Mouse (Mus musculus): Measurements from ENCODE around the gene Taldo1.
"Not testable (repeated sequence)": the region's sequence is repeated elsewhere in the genome, so short reads cannot be mapped to it uniquely, and the experiment has no call there.

The Taldo1 gene

GRCm38 (mm10) chr7:141387807-141388486, 4.1 kb upstream of the Taldo1 start:
- no peak for DNase-seq (ENCODE audit: low spot score in 2 of 2)

GRCm38 (mm10) chr7:141388487-141389109, 3.4 kb upstream of the Taldo1 start:
- no peak for DNase-seq (ENCODE audit: low spot score in 2 of 2)

GRCm38 (mm10) chr7:141390326-141391259, 1.4 kb upstream of the Taldo1 start:
- DNase-seq (ENCODE audit: low spot score in 2 of 2), result no peak

- DNase-seq (ENCODE audit: low spot score in 2 of 2), result no peak
Observed at GRCm38 (mm10) chr7:141392552-141393222, 688 bp downstream of the Taldo1 start.

- DNase-seq (ENCODE audit: low spot score in 2 of 2), result peak in 1 of 2 experiments; percentile 34
Observed at GRCm38 (mm10) chr7:141394158-141394557, 2.2 kb downstream of the Taldo1 start.

- DNase-seq (ENCODE audit: low spot score in 2 of 2), result peak in 1 of 2 experiments; percentile 61
Observed at GRCm38 (mm10) chr7:141394771-141395170, 2.8 kb downstream of the Taldo1 start.

- DNase-seq (ENCODE audit: low spot score in 2 of 2), result no peak
Observed at GRCm38 (mm10) chr7:141395348-141395747, 3.3 kb downstream of the Taldo1 start.

GRCm38 (mm10) chr7:141403305-141403704, 11.3 kb downstream of the Taldo1 start:
- DNase-seq (ENCODE audit: low spot score in 2 of 2), result peak in 1 of 2 experiments; percentile 51

- DNase-seq (ENCODE audit: low spot score in 2 of 2), result no peak
Observed at GRCm38 (mm10) chr7:141405466-141405865, 13.5 kb downstream of the Taldo1 start.

- not testable (repeated sequence) for DNase-seq (ENCODE audit: low spot score in 2 of 2)
Observed at GRCm38 (mm10) chr7:141407670-141408069, 15.7 kb downstream of the Taldo1 start.

GRCm38 (mm10) chr7:141408833-141409232, 16.8 kb downstream of the Taldo1 start:
- peak; percentile 86 to 87 for DNase-seq (ENCODE audit: low spot score in 2 of 2)

GRCm38 (mm10) chr7:141410631-141411030, 18.6 kb downstream of the Taldo1 start:
- DNase-seq (ENCODE audit: low spot score in 2 of 2), result no peak

- no peak for DNase-seq (ENCODE audit: low spot score in 2 of 2)
Observed at GRCm38 (mm10) chr7:141411667-141412066, 19.7 kb downstream of the Taldo1 start.

- no peak for DNase-seq (ENCODE audit: low spot score in 2 of 2)
Observed at GRCm38 (mm10) chr7:141413331-141413730, 21.3 kb downstream of the Taldo1 start.

GRCm38 (mm10) chr7:141413809-141414584, 22.0 kb downstream of the Taldo1 start, which contains the start of gene Gatd1:
Gene Gatd1, minus strand, starts transcription at chr7:141414136.
- DNase-seq (ENCODE audit: low spot score in 2 of 2), result peak; percentile 98 to 100

GRCm38 (mm10) chr7:141416144-141416841, 24.3 kb downstream of the Taldo1 start:
- DNase-seq (ENCODE audit: low spot score in 2 of 2), result no peak

GRCm38 (mm10) chr7:141417731-141418681, 26.0 kb downstream of the Taldo1 start:
- DNase-seq (ENCODE audit: low spot score in 2 of 2), result no peak

- DNase-seq (ENCODE audit: low spot score in 2 of 2), result no peak
Observed at GRCm38 (mm10) chr7:141418970-141419369, 27.0 kb downstream of the Taldo1 start.
